Mouse (Mus musculus): ENCODE measurements around the gene Mta3.

DNA sequence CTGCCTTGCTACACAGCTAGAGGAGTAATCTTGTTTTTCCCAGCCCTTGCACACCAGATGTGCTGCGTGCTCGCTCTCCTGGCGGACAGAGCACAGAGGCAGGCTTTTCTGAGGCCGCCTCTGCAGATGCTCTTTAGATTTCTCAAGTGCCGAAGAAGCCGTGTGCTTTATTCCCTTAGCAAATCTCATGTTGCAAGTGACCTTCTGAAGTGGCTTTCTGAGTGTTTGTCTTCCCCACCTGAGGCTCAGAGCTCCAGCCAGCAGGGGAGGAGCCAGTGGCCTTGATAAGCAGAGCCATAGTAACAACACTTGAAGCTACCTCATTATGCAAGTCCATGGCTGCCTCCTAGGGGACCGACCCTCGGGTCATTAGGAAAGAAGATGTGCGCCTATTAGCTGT is 98.0 kb downstream of the Mta3 start:
- TF ChIP-seq MYOG (IDR thresholded peaks at IDR 0.05; ENCODE audit: control insufficient read depth, extremely low read depth, insufficient read length): no peak
- TF ChIP-seq CTCF (IDR thresholded peaks at IDR 0.05; ENCODE audit: control insufficient read depth, insufficient read depth, insufficient read length): no peak
- TF ChIP-seq MAX (IDR thresholded peaks at IDR 0.05): no peak

Data from C2C12 (cell line).